Mouse (Mus musculus): ENCODE measurements around the gene Flywch2. TPM values are rescaled to one million over a fixed set of nuclear protein-coding genes. Genes with fewer than 3 reads are reported as not detected.

Gene Flywch2
- 28.8 and 51.4 TPM in 2 replicates for polyA plus RNA-seq (2015; fragmentation: Nextera tagmentation; extraction: Ambion mirVana)

GRCm38 (mm10) chr17:23785561-23786471 is at the start of gene Flywch2:
Gene Flywch2 (minus strand): TSS chr17:23786081.

GRCm38 (mm10) chr17:23829064-23829619 is 43.3 kb upstream of the Flywch2 start, which contains the start of gene Elob:
Gene Elob (minus strand): TSS chr17:23829136.

GRCm38 (mm10) chr17:23790269-23791078 is 4.6 kb upstream of the Flywch2 start, which contains the start of gene Srrm2:
Gene Srrm2 (plus strand): TSS chr17:23790532.

GRCm38 (mm10) chr17:23771284-23772218 is 14.3 kb downstream of the Flywch2 start, which contains the start of gene Flywch1:
Gene Flywch1 (minus strand): TSS chr17:23771602.

GRCm38 (mm10) chr17:23745301-23746251 is 40.3 kb downstream of the Flywch2 start, which contains the start of gene Kremen2:
Gene Kremen2 (minus strand): TSS chr17:23745833.

GRCm38 (mm10) chr17:23740598-23741021 is 45.3 kb downstream of the Flywch2 start, which contains the start of gene Paqr4:
Gene Paqr4 (minus strand): TSS chr17:23740867.

Small RNA genes within 50 kb of the gene (microRNA-seq; reads per million reads assigned to microRNA genes)
- gene Mir5125 (ENCODE audit: borderline replicate concordance, insufficient number of aligned reads) = not detected

Other genes starting within 250 kb of the Flywch2 start
- gene Zfp213, start 221.8 kb downstream of the Flywch2 start, polyA plus RNA-seq (2015; fragmentation: Nextera tagmentation; extraction: Ambion mirVana) = 13.5 and 13.7 TPM in 2 replicates
- 10.3 and 13.2 TPM in 2 replicates for gene Zfp13, start 186.6 kb downstream of the Flywch2 start, polyA plus RNA-seq (2015; fragmentation: Nextera tagmentation; extraction: Ambion mirVana)
- gene Zscan10, start 185.2 kb downstream of the Flywch2 start, polyA plus RNA-seq (2015; fragmentation: Nextera tagmentation; extraction: Ambion mirVana) = not detected in 2 replicates
- 0.25 and 0.30 TPM in 2 replicates for gene Mmp25, start 140.8 kb downstream of the Flywch2 start, polyA plus RNA-seq (2015; fragmentation: Nextera tagmentation; extraction: Ambion mirVana)
- gene Bicdl2, start 125.6 kb downstream of the Flywch2 start, polyA plus RNA-seq (2015; fragmentation: Nextera tagmentation; extraction: Ambion mirVana) = 0.30 TPM in 1 of 2 replicates, not detected in the other
- 122 and 166 TPM in 2 replicates for gene Hcfc1r1, start 112.5 kb downstream of the Flywch2 start, polyA plus RNA-seq (2015; fragmentation: Nextera tagmentation; extraction: Ambion mirVana)
- gene Thoc6, start 112.2 kb downstream of the Flywch2 start, polyA plus RNA-seq (2015; fragmentation: Nextera tagmentation; extraction: Ambion mirVana) = 19.0 and 25.0 TPM in 2 replicates
- 61.5 and 84.3 TPM in 2 replicates for gene Tnfrsf12a, start 108.6 kb downstream of the Flywch2 start, polyA plus RNA-seq (2015; fragmentation: Nextera tagmentation; extraction: Ambion mirVana)
- 0.36 and 3.4 TPM in 2 replicates for gene Cldn6, start 106.8 kb downstream of the Flywch2 start, polyA plus RNA-seq (2015; fragmentation: Nextera tagmentation; extraction: Ambion mirVana)
- gene Cldn9, start 102.1 kb downstream of the Flywch2 start, polyA plus RNA-seq (2015; fragmentation: Nextera tagmentation; extraction: Ambion mirVana) = 1.0 and 3.0 TPM in 2 replicates
- 1.2 and 3.5 TPM in 2 replicates for gene 1520401A03Rik, start 63.3 kb downstream of the Flywch2 start, polyA plus RNA-seq (2015; fragmentation: Nextera tagmentation; extraction: Ambion mirVana)
- gene Pkmyt1, start 59.7 kb downstream of the Flywch2 start, polyA plus RNA-seq (2015; fragmentation: Nextera tagmentation; extraction: Ambion mirVana) = 12.8 and 16.6 TPM in 2 replicates
- gene Paqr4, start 45.2 kb downstream of the Flywch2 start, polyA plus RNA-seq (2015; fragmentation: Nextera tagmentation; extraction: Ambion mirVana) = 17.0 and 21.6 TPM in 2 replicates
- 0.19 and 0.54 TPM in 2 replicates for gene Kremen2, start 40.2 kb downstream of the Flywch2 start, polyA plus RNA-seq (2015; fragmentation: Nextera tagmentation; extraction: Ambion mirVana)
- 51.5 and 54.6 TPM in 2 replicates for gene Flywch1, start 14.5 kb downstream of the Flywch2 start, polyA plus RNA-seq (2015; fragmentation: Nextera tagmentation; extraction: Ambion mirVana)
- gene Srrm2, start 4.5 kb upstream of the Flywch2 start, polyA plus RNA-seq (2015; fragmentation: Nextera tagmentation; extraction: Ambion mirVana) = 291 and 447 TPM in 2 replicates
- gene Elob, start 43.1 kb upstream of the Flywch2 start, polyA plus RNA-seq (2015; fragmentation: Nextera tagmentation; extraction: Ambion mirVana) = 1,156 and 1,274 TPM in 2 replicates
- gene Prss33, start 50.0 kb upstream of the Flywch2 start, polyA plus RNA-seq (2015; fragmentation: Nextera tagmentation; extraction: Ambion mirVana) = not detected in 2 replicates
- not detected in 2 replicates for gene Prss32, start 57.8 kb upstream of the Flywch2 start, polyA plus RNA-seq (2015; fragmentation: Nextera tagmentation; extraction: Ambion mirVana)
- 0.52 and 0.57 TPM in 2 replicates for gene Prss41, start 58.1 kb upstream of the Flywch2 start, polyA plus RNA-seq (2015; fragmentation: Nextera tagmentation; extraction: Ambion mirVana)
- gene Prss21, start 82.0 kb upstream of the Flywch2 start, polyA plus RNA-seq (2015; fragmentation: Nextera tagmentation; extraction: Ambion mirVana) = not detected in 2 replicates
- gene Dcpp1, start 94.8 kb upstream of the Flywch2 start, polyA plus RNA-seq (2015; fragmentation: Nextera tagmentation; extraction: Ambion mirVana) = not detected in 2 replicates
- gene Dcpp2, start 94.8 kb upstream of the Flywch2 start, polyA plus RNA-seq (2015; fragmentation: Nextera tagmentation; extraction: Ambion mirVana) = not detected in 2 replicates
- not detected in 2 replicates for gene Dcpp3, start 131.4 kb upstream of the Flywch2 start, polyA plus RNA-seq (2015; fragmentation: Nextera tagmentation; extraction: Ambion mirVana)
- not detected in 2 replicates for gene Sbp, start 155.6 kb upstream of the Flywch2 start, polyA plus RNA-seq (2015; fragmentation: Nextera tagmentation; extraction: Ambion mirVana)
- gene Sbpl, start 169.2 kb upstream of the Flywch2 start, polyA plus RNA-seq (2015; fragmentation: Nextera tagmentation; extraction: Ambion mirVana) = not detected in 2 replicates
- gene Prss30, start 194.5 kb upstream of the Flywch2 start, polyA plus RNA-seq (2015; fragmentation: Nextera tagmentation; extraction: Ambion mirVana) = 0.14 TPM in 1 of 2 replicates, not detected in the other
- gene Prss22, start 212.0 kb upstream of the Flywch2 start, polyA plus RNA-seq (2015; fragmentation: Nextera tagmentation; extraction: Ambion mirVana) = not detected in 2 replicates